Mouse (Mus musculus) heart, embryonic 10.5 days (tissue): Measurements from ENCODE around the gene Gnai3. TPM values are rescaled to one million over a fixed set of nuclear protein-coding genes. Genes with fewer than 3 reads are reported as not detected.

Source experiments
- DNase-seq: peaks from one replicate; pipeline ENCODE4 v3.0.0-alpha.2; 2017; ENCODE audit warnings: low spot score
- H3K27ac ChIP-seq: fragments of 300-500 bp; sonication (generic); 2 replicates; pipeline ENCODE4 v1.5.1; 2016; ENCODE audit warnings: mild to moderate bottlenecking
- H3K27me3 ChIP-seq: fragments of 300-500 bp; sonication (generic); 2 replicates; pipeline ENCODE4 v1.6.1; 2016; ENCODE audit warnings: mild to moderate bottlenecking; ENCODE audit not compliant: poor library complexity, insufficient read depth, severe bottlenecking
- H3K36me3 ChIP-seq: fragments of 300-500 bp; sonication (generic); 2 replicates; pipeline ENCODE4 v1.6.1; 2016; ENCODE audit warnings: mild to moderate bottlenecking, moderate library complexity
- H3K4me1 ChIP-seq: fragments of 300-500 bp; sonication (generic); 2 replicates; pipeline ENCODE4 v1.6.1; 2016; ENCODE audit warnings: mild to moderate bottlenecking
- H3K4me3 ChIP-seq: fragments of 300-500 bp; sonication (generic); 2 replicates; pipeline ENCODE4 v1.5.1; 2016; ENCODE audit warnings: mild to moderate bottlenecking, moderate library complexity
- H3K9me3 ChIP-seq: fragments of 300-500 bp; sonication (generic); 2 replicates; pipeline ENCODE4 v1.6.1; 2016; ENCODE audit warnings: mild to moderate bottlenecking, moderate library complexity
- WGBS: fragments of 180-500 bp; shearing (Covaris S2); methylation state at CpG from one replicate; pipeline ENCODE4 v1.1.7; 2016; 5-methylcytosine and 5-hydroxymethylcytosine counted together
- polyA plus RNA-seq: library from polyadenylated mRNA; unstranded; fragments of >200 nt; fragmentation: Nextera tagmentation; extraction: Ambion mirVana; gene quantifications from 2 replicates; pipeline ENCODE4 v1.2.1, GENCODE M21; 2016

Gnai3 gene
- polyA plus RNA-seq, 1 experiment from 2014 or later, result 131 TPM

DNA sequence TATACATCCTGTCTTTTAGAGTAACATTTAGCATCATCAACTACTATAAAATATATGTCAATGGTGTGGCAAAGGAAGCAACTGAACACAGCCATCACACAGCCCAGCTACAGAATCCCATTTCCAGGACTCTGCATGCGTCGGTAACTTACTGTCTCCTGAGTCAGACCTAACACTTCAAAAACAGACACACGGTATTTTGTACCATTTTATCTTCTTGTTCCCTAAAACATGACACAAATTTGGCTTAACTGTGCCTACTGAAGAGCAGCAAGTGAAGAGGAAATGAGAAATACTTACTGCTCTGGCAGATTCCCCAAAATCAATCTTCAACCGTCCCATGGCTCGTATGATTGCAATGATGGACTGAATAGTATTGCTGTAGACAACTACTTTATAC, 22.7 kb downstream of the Gnai3 start:
- Histone ChIP-seq H3K36me3 (peaks cover 38% of the 10 kb centered on the region), H3K9me3 (no peaks in the 10 kb centered on the region), H3K4me1 (peaks cover 6% of the 10 kb centered on the region), H3K4me3 (no peak overlapping the region), H3K27me3 (no peaks in the 10 kb centered on the region), H3K27ac (no peak overlapping the region)
- 88% methylated on average over 5 of the region's 5 CpGs for WGBS
- no peak for DNase-seq

DNA sequence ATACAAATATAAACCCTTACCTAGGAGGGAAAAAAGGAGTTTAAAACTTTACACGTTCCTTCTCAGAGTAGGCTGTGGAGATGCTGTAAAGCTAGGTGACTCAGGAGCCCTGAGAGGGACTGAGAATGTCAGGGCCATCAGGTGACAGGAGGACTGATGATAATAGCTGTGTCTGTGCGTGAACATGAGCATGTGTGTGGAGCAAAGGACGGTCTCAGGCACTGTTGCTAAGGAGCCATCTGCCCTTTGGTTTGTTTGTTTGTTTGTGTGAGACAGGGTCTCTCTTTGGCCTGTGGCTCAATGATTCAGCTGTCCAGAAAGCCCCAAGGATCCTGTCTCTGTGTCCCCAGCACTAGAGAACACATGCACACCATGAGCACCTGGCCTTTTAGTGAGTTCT, 24.8 kb downstream of the Gnai3 start:
- Histone ChIP-seq H3K4me1 (peaks cover 5% of the 10 kb centered on the region; the same call in 1 of the 2 replicates), H3K36me3 (peaks cover 57% of the 10 kb centered on the region), H3K4me3 (no peak overlapping the region), H3K27me3 (no peaks in the 10 kb centered on the region), H3K9me3 (no peaks in the 10 kb centered on the region), H3K27ac (0 out of 2 replicates have a peak overlapping the region, but pooled peaks have one; percentile 6)
- 72% methylated on average over 3 of the region's 3 CpGs for WGBS
- DNase-seq, result no peak

GRCm38 (mm10) chr3:108117465-108117864, 28.5 kb downstream of the Gnai3 start:
- H3K36me3 ChIP-seq, result peaks cover 76% of the 10 kb centered on the region
- WGBS, result 93% methylated on average over 6 of the region's 6 CpGs

DNA sequence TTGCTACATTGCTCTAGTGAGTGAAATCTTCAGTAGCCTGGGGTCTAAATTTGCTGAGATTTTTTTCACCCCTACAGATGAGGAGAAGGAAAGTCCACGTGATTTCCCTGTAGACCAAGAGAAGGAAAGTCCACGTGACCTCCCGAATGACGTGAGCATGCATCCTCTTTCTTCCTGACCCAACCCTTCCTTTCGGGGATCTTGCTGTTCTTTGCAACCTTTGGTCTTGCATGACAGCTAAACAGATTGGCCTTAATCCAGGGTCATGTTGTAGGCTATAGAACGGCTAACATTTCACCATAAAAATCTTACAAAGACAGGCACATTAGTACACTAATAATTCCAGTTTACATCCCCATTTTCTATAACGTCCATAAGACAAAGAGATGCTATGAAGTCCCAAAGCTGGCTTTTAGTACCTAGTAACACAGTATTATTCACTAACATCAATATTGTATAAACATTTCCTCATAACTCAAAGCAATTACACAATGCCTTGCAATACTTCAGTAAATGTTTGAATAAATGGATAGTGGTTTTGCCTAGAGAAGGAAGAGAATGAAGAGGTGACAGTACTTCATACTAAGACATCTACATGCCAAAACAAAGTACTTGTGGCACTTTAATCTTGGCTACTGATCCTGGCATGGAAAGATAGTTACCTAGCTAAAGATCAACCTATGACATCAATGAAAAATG, 32.2 kb downstream of the Gnai3 start:
- Histone ChIP-seq H3K4me3 (no peak overlapping the region), H3K27ac (no peak overlapping the region), H3K9me3 (no peaks in the 10 kb centered on the region), H3K36me3 (peaks cover 85% of the 10 kb centered on the region), H3K4me1 (no peaks in the 10 kb centered on the region), H3K27me3 (no peaks in the 10 kb centered on the region)
- 90% methylated on average over 7 of the region's 7 CpGs for WGBS
- no peak for DNase-seq

More at GRCm38 (mm10) chr3:108117465-108117864, 28.5 kb downstream of the Gnai3 start:
- Histone ChIP-seq H3K4me3 (no peak overlapping the region), H3K27ac (no peak overlapping the region), H3K9me3 (no peaks in the 10 kb centered on the region), H3K27me3 (no peaks in the 10 kb centered on the region), H3K4me1 (peaks cover 5% of the 10 kb centered on the region; the same call in 1 of the 2 replicates)
- no peak for DNase-seq

GRCm38 (mm10) chr3:108112666-108113065, 33.3 kb downstream of the Gnai3 start:
- peaks cover 86% of the 10 kb centered on the region for H3K36me3 ChIP-seq
- no peak overlapping the region for H3K4me3 ChIP-seq
- no peak overlapping the region for H3K27ac ChIP-seq
- H3K9me3 ChIP-seq, result no peaks in the 10 kb centered on the region
- WGBS, result 76% methylated on average over 4 of the region's 4 CpGs
- H3K4me1 ChIP-seq, result no peaks in the 10 kb centered on the region
- DNase-seq, result no peak
- H3K27me3 ChIP-seq, result no peaks in the 10 kb centered on the region

DNA sequence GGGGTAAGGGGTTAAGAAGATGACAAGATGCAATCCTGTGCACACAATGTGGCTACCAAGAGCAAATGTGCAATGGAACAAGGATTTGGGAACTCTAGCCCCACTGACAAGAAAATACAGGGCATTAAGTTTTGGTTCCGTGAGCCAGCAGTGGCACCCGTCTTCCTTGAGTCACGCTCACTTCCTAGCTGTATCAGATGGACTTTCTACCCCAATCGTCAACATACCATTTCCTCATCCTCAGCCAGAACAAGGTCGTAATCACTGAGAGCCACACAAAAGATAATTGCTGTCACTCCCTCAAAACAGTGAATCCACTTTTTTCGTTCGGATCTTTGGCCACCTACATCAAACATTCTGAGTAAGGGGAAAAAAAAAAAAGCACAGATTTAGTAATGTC, 33.7 kb downstream of the Gnai3 start:
- no peak for DNase-seq
- WGBS, result 71% methylated on average over 7 of the region's 7 CpGs
- Histone ChIP-seq H3K27me3 (no peaks in the 10 kb centered on the region), H3K4me1 (no peaks in the 10 kb centered on the region), H3K9me3 (no peaks in the 10 kb centered on the region), H3K36me3 (peaks cover 84% of the 10 kb centered on the region), H3K4me3 (no peak overlapping the region), H3K27ac (no peak overlapping the region)

- Histone ChIP-seq H3K4me3 (no peak overlapping the region), H3K9me3 (no peaks in the 10 kb centered on the region), H3K27ac (no peak overlapping the region), H3K27me3 (no peaks in the 10 kb centered on the region), H3K36me3 (peaks cover 76% of the 10 kb centered on the region), H3K4me1 (peaks cover 5% of the 10 kb centered on the region; the same call in 1 of the 2 replicates)
- 84% methylated on average over 5 of the region's 5 CpGs for WGBS
- no peak for DNase-seq
These were observed 34.6 kb downstream of the Gnai3 start for GRCm38 (mm10) chr3:108111320-108111719.

GRCm38 (mm10) chr3:108105281-108105680, 40.7 kb downstream of the Gnai3 start:
- DNase-seq, result peak; percentile 93
- Histone ChIP-seq H3K4me1 (peaks cover 24% of the 10 kb centered on the region; the same call in 1 of the 2 replicates), H3K36me3 (peaks cover 28% of the 10 kb centered on the region), H3K27ac (peak overlapping the region; percentile 37; the same call in 1 of the 2 replicates), H3K4me3 (no peak overlapping the region), H3K9me3 (no peaks in the 10 kb centered on the region), H3K27me3 (no peaks in the 10 kb centered on the region)
- 22% methylated on average over 3 of the region's 3 CpGs for WGBS

DNA sequence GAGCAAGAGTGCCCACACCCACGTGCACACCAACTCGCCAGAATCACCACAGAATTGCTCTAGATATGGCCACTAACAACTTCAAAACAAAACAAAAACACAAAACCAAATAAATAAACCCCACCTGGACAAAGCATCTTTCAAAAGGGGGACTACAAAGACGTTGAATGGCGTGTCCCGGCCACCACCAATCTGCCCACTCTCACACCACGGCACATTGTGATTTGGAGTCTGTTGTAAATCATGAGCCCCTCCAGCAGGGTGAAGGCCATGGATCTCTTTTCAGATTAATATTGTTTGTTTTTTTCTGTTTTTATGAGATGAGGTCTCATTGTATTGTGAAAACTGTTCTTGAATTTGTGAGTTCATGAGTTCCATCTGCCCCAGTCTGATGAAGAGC, 43.9 kb downstream of the Gnai3 start:
- H3K4me1 ChIP-seq, result peaks cover 24% of the 10 kb centered on the region; the same call in 1 of the 2 replicates
- no peaks in the 10 kb centered on the region for H3K27me3 ChIP-seq
- no peaks in the 10 kb centered on the region for H3K36me3 ChIP-seq
- H3K4me3 ChIP-seq, result no peak overlapping the region
- H3K27ac ChIP-seq, result no peak overlapping the region
- WGBS, result 88% methylated on average over 6 of the region's 6 CpGs
- H3K9me3 ChIP-seq, result no peaks in the 10 kb centered on the region
- DNase-seq, result peak; percentile 4

DNA sequence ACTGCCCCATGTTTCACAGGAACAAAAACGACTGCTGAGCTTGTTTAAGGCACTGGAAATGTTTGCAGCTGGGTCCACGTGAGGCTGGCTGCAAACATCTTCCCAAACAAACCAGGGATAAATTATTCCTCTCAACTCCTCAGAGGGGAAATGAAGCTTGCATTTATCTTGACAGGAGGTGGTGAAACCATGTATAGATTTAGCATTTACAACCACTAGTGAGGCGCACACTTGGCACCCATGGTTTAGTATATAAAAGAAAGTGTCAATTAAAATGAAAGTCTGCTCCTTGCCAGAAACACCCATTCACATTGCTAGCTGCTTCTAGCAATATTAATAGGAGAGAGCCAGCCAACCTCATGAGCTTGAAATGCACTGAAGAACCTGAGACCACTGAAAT, 44.4 kb downstream of the Gnai3 start:
- DNase-seq, result no peak
- H3K27ac ChIP-seq, result no peak overlapping the region
- peaks cover 24% of the 10 kb centered on the region for H3K4me1 ChIP-seq
- no peak overlapping the region for H3K4me3 ChIP-seq
- WGBS, result 53% methylated on average over 3 of the region's 3 CpGs
- H3K36me3 ChIP-seq, result no peaks in the 10 kb centered on the region
- H3K9me3 ChIP-seq, result no peaks in the 10 kb centered on the region
- H3K27me3 ChIP-seq, result no peaks in the 10 kb centered on the region

- H3K9me3 ChIP-seq, result no peaks in the 10 kb centered on the region
- peaks cover 17% of the 10 kb centered on the region for H3K4me1 ChIP-seq
- H3K4me3 ChIP-seq, result no peak overlapping the region
- peaks cover 2% of the 10 kb centered on the region; the same call in 1 of the 2 replicates for H3K27me3 ChIP-seq
- H3K36me3 ChIP-seq, result no peaks in the 10 kb centered on the region
- H3K27ac ChIP-seq, result 0 out of 2 replicates have a peak overlapping the region, but pooled peaks have one; percentile 44
- 53% methylated on average over 6 of the region's 6 CpGs for WGBS
- peak; percentile 76 for DNase-seq
These were observed 47.6 kb downstream of the Gnai3 start for GRCm38 (mm10) chr3:108098316-108098715.

- WGBS, result 79% methylated on average over 8 of the region's 8 CpGs
- peaks cover 19% of the 10 kb centered on the region for H3K4me1 ChIP-seq
- H3K36me3 ChIP-seq, result no peaks in the 10 kb centered on the region
- no peak overlapping the region for H3K4me3 ChIP-seq
- peaks cover 4% of the 10 kb centered on the region; the same call in 1 of the 2 replicates for H3K27me3 ChIP-seq
- no peaks in the 10 kb centered on the region for H3K9me3 ChIP-seq
- peak overlapping the region; percentile 44; the same call in 1 of the 2 replicates for H3K27ac ChIP-seq
- DNase-seq, result peak; percentile 55
These were observed 48.3 kb downstream of the Gnai3 start for GRCm38 (mm10) chr3:108097656-108098055.

DNA sequence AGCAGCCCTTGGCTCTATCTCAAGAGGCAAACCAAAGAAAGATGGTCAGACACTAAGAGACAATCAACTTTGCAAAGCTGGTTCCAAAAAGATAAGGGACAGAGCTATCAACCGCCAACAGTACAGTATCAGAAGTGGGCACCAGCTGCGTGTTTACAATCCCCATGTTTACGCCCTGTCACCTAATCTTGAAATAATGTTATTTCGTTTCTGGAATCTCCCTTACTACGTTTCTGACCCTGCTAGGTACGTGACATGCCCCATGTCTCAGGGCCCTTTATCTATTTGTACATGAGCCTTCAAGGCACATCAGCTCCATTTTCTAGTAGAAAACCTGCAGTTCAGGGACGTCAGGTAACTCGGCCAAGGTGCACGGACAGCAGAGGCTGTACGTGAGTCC, 49.2 kb downstream of the Gnai3 start:
- peak overlapping the region; percentile 67 for H3K27ac ChIP-seq
- peaks cover 18% of the 10 kb centered on the region for H3K4me1 ChIP-seq
- DNase-seq, result peak; percentile 82
- no peak overlapping the region for H3K4me3 ChIP-seq
- 58% methylated on average over 10 of the region's 10 CpGs for WGBS
- peaks cover 4% of the 10 kb centered on the region; the same call in 1 of the 2 replicates for H3K27me3 ChIP-seq
- no peaks in the 10 kb centered on the region for H3K36me3 ChIP-seq
- no peaks in the 10 kb centered on the region for H3K9me3 ChIP-seq
